Mouse (Mus musculus) MEL-GATA-1-ER (cell line): ENCODE data around the gene Sult4a1.

ENCODE experiments used
- DNase-seq: peaks from one replicate; pipeline ENCODE4 v3.0.0-alpha.2; 2012; ENCODE audit warnings: low read depth; ENCODE audit errors: extremely low read depth

Sult4a1 gene

GRCm38 (mm10) chr15:84049570-84049969 is 56.0 kb downstream of the Sult4a1 start:
- no peak for DNase-seq

- no peak for DNase-seq
These were observed 60.0 kb downstream of the Sult4a1 start for GRCm38 (mm10) chr15:84045562-84045961.

- no peak for DNase-seq
These were observed 68.5 kb downstream of the Sult4a1 start for GRCm38 (mm10) chr15:84037067-84037466.
